Mouse (Mus musculus): Measurements from ENCODE around the gene Amigo2. TPM values are rescaled to one million over a fixed set of nuclear protein-coding genes. Genes with fewer than 3 reads are reported as not detected.
"Not testable (repeated sequence)": the region's sequence is repeated elsewhere in the genome, so short reads cannot be mapped to it uniquely, and the experiment has no call there.

Gene Amigo2
- polyA plus RNA-seq, 1 experiment from 2014 or later = 19.7 TPM

- no peaks in the 10 kb centered on the region for H3K4me1 ChIP-seq (ENCODE audit: control insufficient read depth, insufficient read depth, low read length)
- H3K4me3 ChIP-seq (ENCODE audit: low read depth, low read length) = no peak overlapping the region
- H3K27me3 ChIP-seq (ENCODE audit: control insufficient read depth, insufficient read depth, low read depth, low read length) = no peaks in the 10 kb centered on the region
- H3K36me3 ChIP-seq (ENCODE audit: control insufficient read depth, insufficient read depth, low read length) = no peaks in the 10 kb centered on the region
- no peak for ATAC-seq
- WGBS = 85% methylated on average over 17 of the region's 17 CpGs
- H3K4me2 ChIP-seq (ENCODE audit: low read length) = no peak overlapping the region
- no peak overlapping the region for H3K27ac ChIP-seq (ENCODE audit: low read length)
- no peaks in the 10 kb centered on the region for H3K9me3 ChIP-seq (replicated peaks; ENCODE audit: control insufficient read depth, low read length, poor library complexity, severe bottlenecking)
- no peak overlapping the region for H3K9ac ChIP-seq (ENCODE audit: low read depth, low read length)
These were observed 34.3 kb downstream of the Amigo2 start for GRCm38 (mm10) chr15:97212501-97213477.

DNA sequence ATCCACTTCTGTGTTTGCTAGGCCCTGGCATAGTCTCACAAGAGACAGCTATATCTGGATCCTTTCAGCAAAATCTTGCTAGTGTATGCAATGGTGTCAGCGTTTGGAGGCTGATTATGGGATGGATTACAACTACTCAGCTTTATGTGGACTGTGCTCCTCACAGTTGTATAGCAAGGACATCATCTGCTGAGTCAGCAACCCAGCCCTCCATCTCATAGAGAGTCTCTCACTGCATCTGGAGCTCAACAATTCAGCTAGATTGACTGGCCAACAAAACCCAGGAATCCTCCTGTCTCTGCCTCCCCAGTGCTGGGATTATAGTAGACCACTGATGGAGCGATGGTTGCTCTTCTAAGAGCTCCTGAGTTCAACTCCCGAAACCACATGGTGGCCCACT lies 37.3 kb downstream of the Amigo2 start:
- 79% methylated on average over 3 of the region's 3 CpGs for WGBS
- H3K36me3 ChIP-seq (ENCODE audit: control insufficient read depth, insufficient read depth, low read length) = not testable (repeated sequence)

DNA sequence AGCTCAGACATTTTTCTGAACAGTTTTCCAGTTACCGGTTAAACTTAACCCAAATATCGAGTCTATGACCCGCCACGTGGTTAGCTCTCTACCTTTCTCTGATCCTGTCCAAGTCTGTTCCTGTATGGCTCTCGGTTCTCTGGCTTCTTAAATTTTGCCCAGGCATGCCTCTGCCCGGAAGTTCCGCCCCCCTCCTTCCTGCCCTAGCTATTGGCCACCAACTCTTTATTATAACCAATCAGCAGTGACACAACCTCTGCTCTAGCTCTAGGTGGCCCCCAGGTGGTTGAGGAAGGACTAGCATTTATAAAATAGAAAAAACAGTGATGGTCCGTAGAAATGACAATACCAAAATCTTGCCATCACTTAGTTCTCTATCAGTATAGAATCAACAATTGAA lies 40.6 kb downstream of the Amigo2 start:
- Histone ChIP-seq H3K36me3 (ENCODE audit: control insufficient read depth, insufficient read depth, low read length) (no peaks in the 10 kb centered on the region), H3K4me2 (ENCODE audit: low read length) (no peak overlapping the region), H3K9ac (ENCODE audit: low read depth, low read length) (no peak overlapping the region), H3K4me1 (ENCODE audit: control insufficient read depth, insufficient read depth, low read length) (no peaks in the 10 kb centered on the region; the same call in 1 of the 2 replicates), H3K27ac (ENCODE audit: low read length) (no peak overlapping the region), H3K27me3 (ENCODE audit: control insufficient read depth, insufficient read depth, low read depth, low read length) (no peaks in the 10 kb centered on the region), H3K4me3 (ENCODE audit: low read depth, low read length) (no peak overlapping the region), H3K9me3 (replicated peaks; ENCODE audit: control insufficient read depth, low read length, poor library complexity, severe bottlenecking) (no peaks in the 10 kb centered on the region)
- 94% methylated on average over 8 of the region's 8 CpGs for WGBS
- no peak for ATAC-seq

More for the DNA sequence above, 37.3 kb downstream of the Amigo2 start:
- not testable (repeated sequence) for H3K27ac ChIP-seq (ENCODE audit: low read length); H3K4me2 ChIP-seq (ENCODE audit: low read length); H3K4me3 ChIP-seq (ENCODE audit: low read depth, low read length); H3K4me1 ChIP-seq (ENCODE audit: control insufficient read depth, insufficient read depth, low read length); H3K9me3 ChIP-seq (replicated peaks; ENCODE audit: control insufficient read depth, low read length, poor library complexity, severe bottlenecking); ATAC-seq; H3K27me3 ChIP-seq (ENCODE audit: control insufficient read depth, insufficient read depth, low read depth, low read length); H3K9ac ChIP-seq (ENCODE audit: low read depth, low read length)

GRCm38 (mm10) chr15:97205776-97206175 lies 41.3 kb downstream of the Amigo2 start:
- Histone ChIP-seq H3K36me3 (ENCODE audit: control insufficient read depth, insufficient read depth, low read length) (no peaks in the 10 kb centered on the region), H3K9me3 (replicated peaks; ENCODE audit: control insufficient read depth, low read length, poor library complexity, severe bottlenecking) (no peaks in the 10 kb centered on the region), H3K9ac (ENCODE audit: low read depth, low read length) (no peak overlapping the region), H3K27me3 (ENCODE audit: control insufficient read depth, insufficient read depth, low read depth, low read length) (no peaks in the 10 kb centered on the region), H3K27ac (ENCODE audit: low read length) (no peak overlapping the region), H3K4me1 (ENCODE audit: control insufficient read depth, insufficient read depth, low read length) (no peaks in the 10 kb centered on the region; the same call in 1 of the 2 replicates), H3K4me3 (ENCODE audit: low read depth, low read length) (no peak overlapping the region), H3K4me2 (ENCODE audit: low read length) (no peak overlapping the region)
- ATAC-seq = no peak
- WGBS = 84% methylated on average over 10 of the region's 10 CpGs

GRCm38 (mm10) chr15:97204889-97205288 lies 42.2 kb downstream of the Amigo2 start:
- WGBS = 87% methylated on average over 3 of the region's 3 CpGs
- Histone ChIP-seq H3K4me3 (ENCODE audit: low read depth, low read length) (no peak overlapping the region), H3K9ac (ENCODE audit: low read depth, low read length) (no peak overlapping the region), H3K4me2 (ENCODE audit: low read length) (no peak overlapping the region), H3K27ac (ENCODE audit: low read length) (no peak overlapping the region), H3K36me3 (ENCODE audit: control insufficient read depth, insufficient read depth, low read length) (no peaks in the 10 kb centered on the region), H3K27me3 (ENCODE audit: control insufficient read depth, insufficient read depth, low read depth, low read length) (no peaks in the 10 kb centered on the region), H3K9me3 (replicated peaks; ENCODE audit: control insufficient read depth, low read length, poor library complexity, severe bottlenecking) (no peaks in the 10 kb centered on the region), H3K4me1 (ENCODE audit: control insufficient read depth, insufficient read depth, low read length) (no peaks in the 10 kb centered on the region; the same call in 1 of the 2 replicates)
- no peak for ATAC-seq

DNA sequence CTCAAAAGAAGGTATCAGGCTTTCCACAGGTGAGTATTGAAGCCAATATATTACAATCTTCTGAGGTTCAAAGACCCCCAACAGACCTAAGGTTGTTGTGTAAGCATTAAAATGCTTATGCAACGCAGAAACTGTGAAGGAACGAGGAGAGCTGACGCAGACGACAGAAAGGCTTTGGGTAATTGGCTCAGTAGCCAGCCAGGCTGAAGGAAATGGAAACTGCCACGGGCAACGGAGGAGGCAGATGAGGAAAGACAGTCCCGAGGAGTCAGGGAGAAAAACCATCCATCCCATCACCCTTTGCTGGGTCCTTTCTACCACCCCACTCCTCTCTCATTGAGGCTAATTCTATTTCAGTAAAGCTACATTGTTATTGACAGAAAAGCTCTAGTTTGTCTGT lies 50.4 kb downstream of the Amigo2 start:
- H3K9me3 ChIP-seq (replicated peaks; ENCODE audit: control insufficient read depth, low read length, poor library complexity, severe bottlenecking) = no peaks in the 10 kb centered on the region
- no peak for ATAC-seq
- no peaks in the 10 kb centered on the region for H3K27me3 ChIP-seq (ENCODE audit: control insufficient read depth, insufficient read depth, low read depth, low read length)
- H3K4me3 ChIP-seq (ENCODE audit: low read depth, low read length) = no peak overlapping the region
- no peaks in the 10 kb centered on the region for H3K4me1 ChIP-seq (ENCODE audit: control insufficient read depth, insufficient read depth, low read length)
- no peaks in the 10 kb centered on the region for H3K36me3 ChIP-seq (ENCODE audit: control insufficient read depth, insufficient read depth, low read length)
- no peak overlapping the region; the same call in 1 of the 2 replicates for H3K27ac ChIP-seq (ENCODE audit: low read length)
- WGBS = 57% methylated on average over 7 of the region's 7 CpGs
- no peak overlapping the region for H3K4me2 ChIP-seq (ENCODE audit: low read length)
- no peak overlapping the region for H3K9ac ChIP-seq (ENCODE audit: low read depth, low read length)

DNA sequence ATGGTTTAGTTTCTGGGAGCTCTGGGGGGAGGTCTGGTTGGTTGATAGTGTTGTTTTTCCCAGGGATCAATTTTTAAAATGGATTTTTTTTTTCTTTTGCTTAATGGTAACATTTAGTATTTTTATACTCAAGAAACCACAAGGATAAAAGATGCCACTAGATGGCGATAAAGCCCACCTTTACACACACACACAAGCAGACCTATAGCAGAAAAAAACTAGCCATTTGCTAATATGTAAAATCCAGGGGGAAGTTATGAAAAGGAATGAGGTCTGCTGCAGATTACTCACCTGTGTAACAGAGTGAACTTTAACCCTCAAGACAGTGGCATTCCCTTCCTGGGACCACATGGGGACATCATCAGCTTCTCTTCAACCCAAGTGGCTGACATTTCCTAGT lies 51.5 kb downstream of the Amigo2 start:
- H3K27ac ChIP-seq (ENCODE audit: low read length) = no peak overlapping the region
- no peaks in the 10 kb centered on the region for H3K4me1 ChIP-seq (ENCODE audit: control insufficient read depth, insufficient read depth, low read length)
- H3K4me2 ChIP-seq (ENCODE audit: low read length) = no peak overlapping the region
- no peaks in the 10 kb centered on the region for H3K36me3 ChIP-seq (ENCODE audit: control insufficient read depth, insufficient read depth, low read length)
- 0% methylated on average over 1 of the region's 1 CpGs for WGBS
- H3K27me3 ChIP-seq (ENCODE audit: control insufficient read depth, insufficient read depth, low read depth, low read length) = no peaks in the 10 kb centered on the region
- ATAC-seq = peak; percentile 62; the same call in 1 of the 2 replicates
- H3K4me3 ChIP-seq (ENCODE audit: low read depth, low read length) = no peak overlapping the region
- no peaks in the 10 kb centered on the region for H3K9me3 ChIP-seq (replicated peaks; ENCODE audit: control insufficient read depth, low read length, poor library complexity, severe bottlenecking)
- no peak overlapping the region for H3K9ac ChIP-seq (ENCODE audit: low read depth, low read length)

Other genes starting within 250 kb of the Amigo2 start
- gene Slc38a4, start 191.3 kb downstream of the Amigo2 start, polyA plus RNA-seq (2015; fragmentation: Nextera tagmentation; extraction: Ambion mirVana) = 4.1 and 4.2 TPM in 2 replicates
- 5.3 and 7.5 TPM in 2 replicates for gene Pced1b, start 180 bp downstream of the Amigo2 start, polyA plus RNA-seq (2015; fragmentation: Nextera tagmentation; extraction: Ambion mirVana)

All from midbrain, embryonic 16.5 days (tissue).